Mouse (Mus musculus) frontal cortex, postnatal 14 days (tissue): ENCODE results near the gene Pole.

ENCODE experiments used
- DNase-seq, 2 experiments: peaks; one replicate each; pipeline ENCODE4 v3.0.0; 2022; ENCODE audit warnings: low spot score in 2 of 2

Gene Pole

DNA sequence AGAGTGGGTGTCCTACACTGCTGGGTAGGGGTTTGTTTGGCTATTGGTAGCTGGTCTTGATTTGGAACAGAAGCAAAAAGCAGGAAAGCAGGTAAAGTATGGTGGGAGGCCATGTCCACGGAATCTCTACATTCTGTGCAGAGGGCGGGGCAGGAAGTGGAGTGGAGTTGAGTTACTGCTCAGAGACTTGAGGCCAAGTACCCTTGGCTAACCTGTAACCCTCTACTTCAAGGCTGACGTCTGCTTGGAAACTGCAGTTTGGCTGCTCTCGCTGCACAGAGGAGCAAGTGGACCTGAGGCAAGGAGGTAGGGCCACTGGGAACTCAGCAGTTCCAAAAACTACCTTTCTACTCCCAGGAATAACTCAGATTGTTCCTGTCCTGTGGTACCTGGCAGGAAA is 58.4 kb downstream of the Pole start, which contains the start of gene Lrcol1:
Lrcol1 (plus strand) TSS at position 207 of the 400 bp plus-strand sequence.
- no peak for DNase-seq

DNA sequence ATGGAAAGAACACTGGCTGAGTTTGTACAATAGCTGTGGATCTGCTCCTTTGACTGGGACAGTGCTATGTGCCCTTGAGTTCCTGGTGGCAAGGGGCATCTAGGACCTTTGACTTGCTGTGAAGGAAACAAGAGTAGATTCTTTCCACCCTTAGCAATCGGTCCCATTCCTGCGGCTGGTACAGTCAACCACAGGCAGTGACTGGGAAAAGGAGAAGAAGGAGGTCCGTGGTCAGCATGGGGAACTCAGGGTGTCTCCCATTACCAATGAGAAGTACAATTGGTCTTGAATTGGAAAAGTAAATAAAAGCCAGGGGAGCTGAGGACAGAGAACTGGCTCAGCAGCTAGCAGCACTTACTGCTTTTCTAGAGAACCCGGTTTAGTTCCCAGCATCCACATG is 59.4 kb downstream of the Pole start:
- DNase-seq = no peak

DNA sequence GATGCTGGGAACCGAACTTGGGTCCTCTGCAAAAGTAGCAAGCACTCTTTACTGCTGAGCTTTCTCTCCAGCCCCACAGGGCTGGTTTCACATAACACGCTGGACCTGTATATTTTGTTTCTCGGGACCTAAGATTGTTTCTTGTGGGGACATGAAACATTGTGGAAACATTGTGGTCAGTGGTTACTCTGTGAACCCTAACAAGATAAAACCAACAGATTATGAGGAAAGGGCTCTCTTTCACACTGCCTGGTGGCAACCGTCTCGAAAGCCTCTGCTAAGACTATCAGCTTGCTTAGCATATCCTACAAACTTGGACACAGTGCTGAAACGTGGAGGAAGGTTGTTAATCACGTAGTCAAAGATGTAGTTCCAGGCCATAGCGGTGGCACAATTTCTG is 60.9 kb downstream of the Pole start:
- no peak for DNase-seq

DNA sequence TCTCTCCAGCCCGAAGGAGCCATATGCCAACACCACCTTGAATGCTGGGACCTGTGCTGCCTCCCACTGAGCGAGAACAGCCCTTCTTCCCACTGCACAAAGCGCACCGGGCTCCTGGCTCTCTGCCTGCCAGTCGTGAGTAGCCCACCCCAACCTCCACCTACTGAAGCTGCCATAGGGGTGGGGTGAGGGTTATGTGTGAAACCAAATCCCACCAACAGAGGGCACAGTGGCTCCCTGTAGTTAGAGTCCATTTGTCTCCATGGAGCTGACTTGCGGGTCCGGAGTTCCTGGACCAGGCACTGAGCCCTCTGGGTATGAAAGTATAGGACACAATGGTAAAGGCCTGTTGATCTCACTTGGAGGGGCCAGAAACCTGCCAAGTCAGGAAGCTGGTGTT is 68.6 kb downstream of the Pole start:
- no peak for DNase-seq

DNA sequence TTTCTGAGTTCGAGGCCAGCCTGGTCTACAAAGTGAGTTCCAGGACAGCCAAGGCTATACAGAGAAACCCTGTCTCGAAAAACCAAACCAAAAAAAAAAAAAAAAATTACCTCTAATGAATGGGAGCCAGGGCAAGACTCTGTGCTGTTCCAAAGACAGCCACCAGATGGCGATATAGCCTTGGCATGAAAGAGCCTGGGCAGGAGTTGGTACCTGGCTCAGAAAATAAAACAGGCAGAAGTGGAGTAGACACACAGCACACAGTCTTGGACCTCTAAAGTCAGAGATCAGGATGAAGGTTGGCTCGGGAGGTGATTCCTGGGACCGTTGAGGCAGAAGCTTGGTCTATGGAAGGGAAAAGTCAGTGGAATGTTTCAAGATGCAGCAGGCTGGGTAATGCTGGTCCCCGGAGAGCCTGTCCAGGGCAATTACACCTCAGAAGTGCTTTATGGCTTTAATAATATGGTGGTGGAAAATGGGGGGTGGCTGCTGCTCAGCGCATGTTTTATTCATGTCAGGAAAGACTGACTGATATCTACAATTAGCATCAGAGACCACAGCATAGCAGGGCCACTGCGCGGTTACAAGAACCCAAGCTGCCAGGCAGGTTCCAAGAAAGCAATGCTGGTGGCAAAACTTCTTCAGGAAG is 71.5 kb downstream of the Pole start:
- peak; percentile 56 to 81 for DNase-seq

DNA sequence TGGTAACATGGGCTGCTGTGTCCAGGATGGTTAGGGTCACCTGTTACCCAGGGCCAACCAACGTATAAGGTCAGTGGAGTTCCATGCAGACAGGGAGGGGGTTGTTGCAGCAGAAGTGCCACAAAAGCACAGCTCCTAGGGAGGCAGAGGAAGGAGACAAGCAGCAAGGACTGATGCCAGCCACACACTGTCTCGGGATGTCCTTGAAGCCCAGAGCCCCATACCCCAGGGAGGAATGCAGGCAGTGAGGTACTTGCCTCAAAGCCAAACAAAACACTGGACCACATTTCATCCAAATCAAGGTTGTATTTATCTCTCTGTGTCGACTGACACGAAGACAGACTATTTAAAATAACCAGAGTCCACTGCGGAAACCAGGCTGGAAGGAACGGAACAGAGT is 75.4 kb downstream of the Pole start:
- DNase-seq = no peak

DNA sequence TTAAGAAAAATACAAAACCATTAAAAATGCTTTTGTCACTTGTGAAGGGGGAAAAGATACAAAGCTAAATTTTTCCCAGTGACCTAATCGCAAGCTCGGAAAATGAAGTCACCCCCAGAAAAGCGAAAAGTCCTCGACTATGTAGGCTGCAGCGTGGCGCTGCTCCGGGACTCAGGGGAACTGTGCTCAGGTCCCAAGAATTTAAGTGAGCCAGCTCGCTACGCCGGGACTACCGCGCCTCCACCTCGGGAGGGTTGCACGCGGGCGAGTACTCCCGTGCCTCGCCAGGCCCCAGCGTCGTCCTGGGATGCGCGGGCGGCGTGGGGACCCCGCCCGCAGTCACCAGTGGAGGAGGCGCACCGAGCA is 76.7 kb downstream of the Pole start:
- no peak for DNase-seq

DNA sequence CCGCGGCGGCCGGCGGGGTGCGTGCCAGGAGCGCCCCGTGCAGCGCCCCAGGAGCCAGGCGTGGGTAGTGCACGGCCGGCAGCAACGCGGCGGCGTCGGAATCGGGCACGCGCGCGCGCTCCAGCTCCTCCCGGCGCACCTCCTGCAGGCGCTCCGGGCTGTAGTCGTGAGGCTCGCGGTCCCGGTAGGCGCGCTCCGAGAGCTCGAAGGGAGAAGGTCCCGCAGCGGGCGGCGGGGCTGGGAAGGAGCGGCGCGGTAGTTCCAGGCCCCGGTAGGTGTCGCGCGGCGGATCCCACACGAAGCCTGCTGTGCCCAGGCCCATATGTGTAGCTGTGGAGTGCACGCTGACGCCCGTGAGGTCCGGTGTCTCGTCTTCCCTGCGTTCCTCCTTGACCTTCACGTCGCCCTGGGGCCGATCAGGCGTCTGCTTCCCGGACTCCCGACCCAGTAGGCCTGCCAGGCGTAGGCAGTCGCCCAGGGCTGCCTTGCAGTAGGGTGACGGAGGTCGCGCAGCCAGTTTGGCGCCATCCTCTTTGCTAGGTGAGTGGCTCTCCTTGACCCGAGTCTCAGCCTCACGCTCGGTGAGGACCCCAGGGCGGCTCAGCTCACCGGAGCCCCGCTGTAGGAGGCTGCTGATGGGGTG is 77.2 kb downstream of the Pole start:
- DNase-seq = peak; percentile 35 to 61

DNA sequence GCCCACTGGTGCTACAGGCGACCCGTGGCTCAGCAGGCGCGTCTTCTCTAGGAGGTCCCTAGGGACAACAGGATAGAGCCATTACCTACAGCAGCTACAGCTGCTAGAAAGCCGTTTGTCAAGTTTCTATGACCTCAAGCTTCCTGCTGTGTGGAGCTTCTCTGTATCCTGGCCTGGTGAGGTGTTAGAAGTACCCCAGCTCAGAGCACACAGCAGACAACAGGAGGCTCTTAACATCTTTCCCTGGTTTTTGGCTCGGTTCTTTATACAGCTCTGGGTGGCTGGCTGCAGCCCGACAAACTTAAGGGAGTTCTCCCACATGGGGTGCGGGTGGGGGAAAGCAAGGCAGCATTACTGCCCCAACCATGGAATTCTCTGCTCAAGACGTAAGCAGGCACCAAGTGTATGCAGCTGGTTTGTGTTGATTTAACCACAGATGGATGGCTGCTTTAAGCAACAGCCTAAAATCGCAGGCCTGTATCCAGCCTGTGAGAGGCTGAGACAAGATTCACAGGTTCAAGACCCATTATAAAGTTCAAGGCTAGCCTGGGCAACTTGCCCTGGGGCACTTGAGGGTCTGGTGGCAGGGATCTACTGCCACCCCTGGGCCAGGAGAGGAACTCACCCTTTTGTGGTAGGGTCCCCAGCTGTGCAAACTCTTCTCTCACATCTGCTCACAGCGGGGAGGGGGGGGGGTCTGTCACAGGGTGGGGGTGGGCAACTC is 77.9 kb downstream of the Pole start:
- DNase-seq = no peak

DNA sequence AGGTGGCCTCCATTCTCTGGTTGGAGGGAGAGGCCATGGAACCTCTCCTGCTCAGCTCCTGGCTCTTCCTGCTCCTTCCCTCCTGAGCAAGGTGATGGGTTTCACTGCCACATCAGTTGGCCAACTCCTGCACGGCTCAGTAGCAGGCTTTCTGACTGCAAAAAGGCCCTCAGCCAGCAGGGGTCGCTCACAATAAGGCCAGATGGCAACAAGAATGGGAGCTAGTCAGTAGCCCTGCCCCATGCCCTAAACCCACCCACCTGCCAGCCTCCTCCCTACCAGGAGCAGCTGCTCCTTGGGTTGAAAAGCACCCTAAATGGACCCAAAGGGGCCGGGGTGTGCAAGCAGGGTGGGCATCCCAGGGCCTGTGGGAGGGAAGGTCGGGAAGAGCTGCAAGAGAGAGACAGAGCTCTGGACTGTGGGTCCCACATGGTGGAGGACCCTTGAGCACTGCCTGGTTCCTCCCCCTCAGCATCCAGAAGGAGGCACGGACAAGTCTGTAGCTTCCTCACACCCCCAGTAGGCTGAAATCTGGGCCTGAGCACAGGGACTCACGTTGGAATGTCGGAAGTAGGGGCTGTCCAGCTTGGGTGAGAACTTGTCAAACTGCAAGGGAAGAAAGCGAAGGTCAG is 90.8 kb downstream of the Pole start:
- DNase-seq = peak; percentile 43 to 73

DNA sequence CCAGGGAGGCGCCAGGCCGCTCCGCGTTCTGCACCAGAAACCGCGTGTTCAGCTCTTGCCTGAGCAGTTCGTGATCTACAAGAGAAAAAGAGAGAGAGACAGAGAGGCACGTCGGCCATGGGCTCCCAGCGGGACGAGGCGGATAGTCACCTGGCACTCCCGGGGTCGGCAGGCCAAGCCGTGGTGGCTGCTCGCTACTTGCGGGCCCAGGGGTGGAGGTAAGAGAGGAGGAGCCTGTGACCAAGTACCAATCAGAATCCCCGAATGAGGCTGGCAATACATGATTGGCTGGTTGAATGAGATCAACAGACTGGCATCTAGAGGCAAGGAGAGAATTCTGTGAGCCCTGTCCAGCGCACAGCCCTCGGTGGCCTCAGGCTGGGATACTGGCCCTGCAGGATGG is 92.1 kb downstream of the Pole start:
- DNase-seq = no peak

DNA sequence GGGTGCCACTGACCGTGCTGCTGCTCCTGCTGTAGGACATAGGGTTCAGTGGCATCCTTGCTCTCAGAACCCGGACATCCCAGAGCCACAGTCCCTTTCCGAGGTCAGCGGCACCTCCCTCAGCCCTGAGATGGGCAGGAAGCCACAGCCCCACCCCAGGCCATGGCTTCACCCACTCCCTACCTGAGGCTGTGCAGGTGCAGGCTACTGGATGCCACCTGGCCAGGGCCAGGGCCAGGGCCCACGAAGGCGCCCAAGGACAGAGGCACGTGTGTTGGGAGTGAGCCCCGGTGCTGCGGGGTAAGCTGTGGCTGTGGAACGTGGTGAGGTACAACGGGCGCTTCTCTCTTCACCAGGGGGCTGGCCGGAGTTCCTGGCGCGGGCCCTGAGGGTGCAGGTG is 93.0 kb downstream of the Pole start:
- no peak for DNase-seq

DNA sequence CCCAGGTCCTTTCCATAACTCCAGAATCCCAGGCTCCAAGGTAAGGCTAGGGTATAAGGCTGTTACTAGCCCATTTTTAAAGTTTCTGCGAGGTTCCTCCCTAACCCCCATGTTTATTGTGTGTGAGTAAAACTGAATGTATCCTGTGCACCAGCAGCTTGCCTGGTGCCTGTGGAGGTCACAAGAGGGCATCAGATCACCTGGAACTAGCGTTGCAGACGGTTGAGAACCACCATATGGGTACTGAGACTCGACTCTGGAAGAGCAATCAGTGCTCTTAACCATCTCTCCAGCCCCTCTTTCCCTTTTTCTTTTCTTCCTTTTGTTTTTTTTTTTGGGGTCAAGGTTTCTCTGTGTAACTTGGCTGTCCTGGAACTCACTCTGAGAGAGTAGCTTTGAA is 93.7 kb downstream of the Pole start:
- no peak for DNase-seq

DNA sequence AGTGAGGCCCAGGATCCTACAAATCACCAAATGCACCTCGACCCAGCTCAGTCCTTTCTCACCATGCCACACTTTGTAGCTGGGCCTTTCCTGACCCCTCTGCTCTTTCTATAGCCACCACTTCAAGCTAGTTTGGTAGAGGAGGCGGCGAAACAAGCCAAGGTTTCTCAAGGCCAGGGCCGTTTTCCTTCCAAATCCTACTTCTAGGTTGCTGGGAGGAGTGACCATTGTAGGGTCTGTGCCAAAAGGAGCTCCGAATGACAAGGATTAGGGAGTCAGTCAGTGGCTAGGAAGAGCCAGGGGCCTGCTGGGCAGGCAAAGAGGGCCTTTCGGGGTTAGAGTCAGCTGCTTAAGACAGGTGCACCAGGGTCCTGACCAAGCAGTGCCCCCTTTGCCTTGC is 98.4 kb downstream of the Pole start:
- DNase-seq = no peak

DNA sequence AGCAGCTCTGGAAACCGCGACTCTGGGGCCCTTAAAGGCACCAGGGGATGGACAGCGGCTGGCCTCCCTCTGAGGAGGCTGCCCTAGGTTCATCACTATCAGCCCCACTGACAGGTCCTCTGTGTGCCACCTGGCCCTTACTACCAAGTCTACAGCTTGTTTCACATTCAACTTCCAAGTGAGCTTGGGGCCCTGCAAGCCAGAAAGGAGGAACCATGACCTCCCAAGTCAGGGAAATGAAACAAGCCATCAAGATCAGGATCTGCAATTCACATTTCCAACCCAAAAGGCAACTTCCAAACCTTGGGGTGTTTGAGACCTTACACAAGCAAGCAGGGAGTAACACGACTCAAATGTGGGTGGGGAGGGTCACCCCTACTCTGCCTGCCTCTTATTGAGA is 99.2 kb downstream of the Pole start:
- no peak for DNase-seq

DNA sequence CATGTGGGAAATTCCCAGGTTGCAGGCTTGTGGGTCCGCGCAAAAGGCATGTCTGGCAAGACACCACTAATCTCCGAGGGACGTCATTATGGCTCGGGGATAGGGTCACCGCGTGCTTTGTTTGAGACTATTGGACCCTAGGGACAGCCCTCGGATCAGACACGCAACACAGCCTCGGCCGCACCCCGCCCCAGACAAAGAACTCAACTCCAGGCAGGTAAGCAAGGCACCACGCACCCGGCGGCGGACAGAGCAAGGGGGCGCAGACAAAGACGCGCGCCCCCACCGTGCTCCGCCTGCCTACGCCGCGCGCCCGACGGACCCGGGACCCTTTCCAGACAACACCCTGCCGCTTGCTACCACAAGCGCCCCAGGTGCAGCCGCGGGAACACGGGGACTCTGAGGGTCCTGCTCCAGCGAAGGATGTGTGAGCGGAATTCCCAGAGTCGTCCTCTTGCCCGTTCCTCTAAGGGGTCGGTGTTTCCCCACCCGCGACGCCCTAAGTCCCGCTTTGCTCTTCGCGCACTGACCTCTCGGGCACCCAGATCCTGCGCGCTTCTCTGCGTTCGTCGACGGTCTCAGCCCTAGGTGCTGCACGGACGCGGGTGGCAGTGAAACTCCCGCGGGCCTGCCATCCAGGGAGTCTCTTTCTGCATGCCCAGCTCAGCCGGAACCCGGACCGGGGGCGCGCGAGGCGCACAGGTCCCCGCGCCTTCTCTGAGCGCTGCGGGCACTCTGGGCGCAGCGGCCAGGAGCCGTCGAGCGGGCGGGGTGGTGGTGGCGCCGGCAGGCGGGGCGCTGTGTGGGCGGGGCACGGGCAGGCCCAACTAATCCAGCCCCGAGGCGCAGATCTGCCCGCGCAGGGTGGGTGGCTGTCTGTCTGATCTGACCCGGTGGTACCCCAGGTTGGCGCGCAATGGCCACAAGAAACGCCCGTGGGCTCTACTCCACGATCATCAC is 100.5 kb downstream of the Pole start:
- DNase-seq = peak; percentile 50 to 61
